Mouse (Mus musculus): ENCODE measurements around the gene Dffa. TPM values are rescaled to one million over a fixed set of nuclear protein-coding genes. Genes with fewer than 3 reads are reported as not detected.
A peak's percentile ranks its signal among the peaks of the same experiment; 100 is the strongest.

The Dffa gene
- polyA plus RNA-seq, 1 experiment from 2014 or later: 33.6 TPM

GRCm38 (mm10) chr4:149150721-149151120, 46.8 kb downstream of the Dffa start:
- Histone ChIP-seq H3K27me3 (no peaks in the 10 kb centered on the region), H3K9me3 (no peaks in the 10 kb centered on the region), H3K27ac (no peak overlapping the region), H3K4me1 (peaks cover 17% of the 10 kb centered on the region; the same call in 1 of the 2 replicates), H3K4me2 (no peak overlapping the region), H3K9ac (no peak overlapping the region), H3K36me3 (peaks cover 62% of the 10 kb centered on the region), H3K4me3 (no peak overlapping the region)
- no peak for ATAC-seq (ENCODE audit: borderline replicate concordance, extremely low read depth, low FRiP score, low TSS enrichment)
- 89% methylated on average over 11 of the region's 11 CpGs for WGBS

GRCm38 (mm10) chr4:149154859-149155258, 50.9 kb downstream of the Dffa start:
- peaks cover 90% of the 10 kb centered on the region for H3K36me3 ChIP-seq
- no peak for ATAC-seq (ENCODE audit: borderline replicate concordance, extremely low read depth, low FRiP score, low TSS enrichment)
- WGBS: 97% methylated on average over 7 of the region's 7 CpGs
- H3K27ac ChIP-seq: no peak overlapping the region
- no peak overlapping the region for H3K4me3 ChIP-seq
- H3K4me1 ChIP-seq: no peaks in the 10 kb centered on the region
- H3K4me2 ChIP-seq: no peak overlapping the region
- no peak overlapping the region for H3K9ac ChIP-seq
- no peaks in the 10 kb centered on the region for H3K27me3 ChIP-seq
- no peaks in the 10 kb centered on the region for H3K9me3 ChIP-seq

GRCm38 (mm10) chr4:149155711-149156110, 51.8 kb downstream of the Dffa start:
- no peak overlapping the region for H3K9ac ChIP-seq
- H3K27ac ChIP-seq: no peak overlapping the region
- H3K36me3 ChIP-seq: peaks cover 91% of the 10 kb centered on the region
- no peak overlapping the region for H3K4me3 ChIP-seq
- WGBS: 93% methylated on average over 6 of the region's 6 CpGs
- H3K4me1 ChIP-seq: no peaks in the 10 kb centered on the region
- H3K27me3 ChIP-seq: no peaks in the 10 kb centered on the region
- no peak; the same call in 1 of the 2 replicates for ATAC-seq (ENCODE audit: borderline replicate concordance, extremely low read depth, low FRiP score, low TSS enrichment)
- no peaks in the 10 kb centered on the region for H3K9me3 ChIP-seq
- no peak overlapping the region for H3K4me2 ChIP-seq

GRCm38 (mm10) chr4:149157415-149157973, 53.5 kb downstream of the Dffa start:
- no peak overlapping the region for H3K27ac ChIP-seq
- H3K4me3 ChIP-seq: no peak overlapping the region
- H3K9ac ChIP-seq: no peak overlapping the region
- H3K36me3 ChIP-seq: peaks cover 88% of the 10 kb centered on the region
- no peak for ATAC-seq (ENCODE audit: borderline replicate concordance, extremely low read depth, low FRiP score, low TSS enrichment)
- no peak overlapping the region for H3K4me2 ChIP-seq
- H3K9me3 ChIP-seq: no peaks in the 10 kb centered on the region
- 88% methylated on average over 8 of the region's 8 CpGs for WGBS
- H3K27me3 ChIP-seq: no peaks in the 10 kb centered on the region
- no peaks in the 10 kb centered on the region for H3K4me1 ChIP-seq

GRCm38 (mm10) chr4:149159203-149159602, 55.3 kb downstream of the Dffa start:
- Histone ChIP-seq H3K27me3 (no peaks in the 10 kb centered on the region), H3K4me3 (no peak overlapping the region), H3K4me2 (no peak overlapping the region), H3K9ac (no peak overlapping the region), H3K4me1 (no peaks in the 10 kb centered on the region), H3K36me3 (peaks cover 83% of the 10 kb centered on the region), H3K9me3 (no peaks in the 10 kb centered on the region), H3K27ac (no peak overlapping the region)
- ATAC-seq (ENCODE audit: borderline replicate concordance, extremely low read depth, low FRiP score, low TSS enrichment): no peak
- WGBS: 83% methylated on average over 2 of the region's 2 CpGs

- ATAC-seq (ENCODE audit: borderline replicate concordance, extremely low read depth, low FRiP score, low TSS enrichment): no peak
- Histone ChIP-seq H3K4me2 (no peak overlapping the region), H3K36me3 (peaks cover 81% of the 10 kb centered on the region), H3K4me1 (no peaks in the 10 kb centered on the region), H3K9me3 (no peaks in the 10 kb centered on the region), H3K27ac (no peak overlapping the region), H3K9ac (no peak overlapping the region), H3K4me3 (no peak overlapping the region), H3K27me3 (no peaks in the 10 kb centered on the region)
- 86% methylated on average over 13 of the region's 13 CpGs for WGBS
These were observed 55.9 kb downstream of the Dffa start for GRCm38 (mm10) chr4:149159891-149160290.

GRCm38 (mm10) chr4:149161166-149161565, 57.2 kb downstream of the Dffa start:
- no peak for ATAC-seq (ENCODE audit: borderline replicate concordance, extremely low read depth, low FRiP score, low TSS enrichment)
- Histone ChIP-seq H3K27me3 (no peaks in the 10 kb centered on the region), H3K4me3 (no peak overlapping the region), H3K4me2 (no peak overlapping the region), H3K9ac (no peak overlapping the region), H3K4me1 (peaks cover 9% of the 10 kb centered on the region; the same call in 1 of the 2 replicates), H3K9me3 (no peaks in the 10 kb centered on the region), H3K27ac (no peak overlapping the region), H3K36me3 (peaks cover 69% of the 10 kb centered on the region)
- WGBS: 89% methylated on average over 6 of the region's 6 CpGs

GRCm38 (mm10) chr4:149163196-149163595, 59.2 kb downstream of the Dffa start:
- H3K4me1 ChIP-seq: peaks cover 9% of the 10 kb centered on the region; the same call in 1 of the 2 replicates
- H3K4me3 ChIP-seq: no peak overlapping the region
- no peak for ATAC-seq (ENCODE audit: borderline replicate concordance, extremely low read depth, low FRiP score, low TSS enrichment)
- H3K27ac ChIP-seq: no peak overlapping the region
- no peaks in the 10 kb centered on the region for H3K9me3 ChIP-seq
- 72% methylated on average over 1 of the region's 1 CpGs for WGBS
- H3K9ac ChIP-seq: no peak overlapping the region
- no peak overlapping the region for H3K4me2 ChIP-seq
- H3K36me3 ChIP-seq: peaks cover 49% of the 10 kb centered on the region
- H3K27me3 ChIP-seq: no peaks in the 10 kb centered on the region

- Histone ChIP-seq H3K27me3 (no peaks in the 10 kb centered on the region), H3K27ac (no peak overlapping the region), H3K9me3 (no peaks in the 10 kb centered on the region), H3K4me1 (peaks cover 9% of the 10 kb centered on the region; the same call in 1 of the 2 replicates), H3K9ac (no peak overlapping the region), H3K4me2 (no peak overlapping the region), H3K4me3 (no peak overlapping the region), H3K36me3 (peaks cover 45% of the 10 kb centered on the region)
- no peak for ATAC-seq (ENCODE audit: borderline replicate concordance, extremely low read depth, low FRiP score, low TSS enrichment)
- WGBS: 52% methylated on average over 5 of the region's 5 CpGs
These were observed 60.2 kb downstream of the Dffa start for GRCm38 (mm10) chr4:149164150-149164549.

- Histone ChIP-seq H3K36me3 (peaks cover 23% of the 10 kb centered on the region), H3K27me3 (no peaks in the 10 kb centered on the region), H3K9ac (peak within 1 kb of the TSS; percentile 82), H3K27ac (peak within 1 kb of the TSS; percentile 70), H3K9me3 (no peaks in the 10 kb centered on the region), H3K4me2 (peak within 1 kb of the TSS; percentile 91), H3K4me1 (peaks cover 9% of the 10 kb centered on the region), H3K4me3 (peak within 1 kb of the TSS; percentile 72)
- peak; percentile 99 for ATAC-seq (ENCODE audit: borderline replicate concordance, extremely low read depth, low FRiP score, low TSS enrichment)
- under 1% methylated on average over 59 of the region's 59 CpGs for WGBS
These were observed 62.4 kb downstream of the Dffa start, which contains the start of gene Pgd for GRCm38 (mm10) chr4:149166215-149166946. Pgd (minus strand) TSS chr4:149166771.

- Histone ChIP-seq H3K4me2 (peak overlapping the region; percentile 91), H3K9ac (peak overlapping the region; percentile 50), H3K4me1 (peaks cover 15% of the 10 kb centered on the region), H3K36me3 (peaks cover 18% of the 10 kb centered on the region), H3K27me3 (no peaks in the 10 kb centered on the region), H3K4me3 (peak overlapping the region; percentile 72), H3K27ac (peak overlapping the region; percentile 70), H3K9me3 (no peaks in the 10 kb centered on the region)
- peak; percentile 52 for ATAC-seq (ENCODE audit: borderline replicate concordance, extremely low read depth, low FRiP score, low TSS enrichment)
- 1% methylated on average over 27 of the region's 27 CpGs for WGBS
These were observed 63.1 kb downstream of the Dffa start for GRCm38 (mm10) chr4:149166957-149167611.

GRCm38 (mm10) chr4:149168016-149168415, 64.1 kb downstream of the Dffa start:
- H3K4me2 ChIP-seq: peak overlapping the region; percentile 91; the same call in 1 of the 2 replicates
- H3K9me3 ChIP-seq: no peaks in the 10 kb centered on the region
- 36% methylated on average over 2 of the region's 2 CpGs for WGBS
- no peak overlapping the region for H3K9ac ChIP-seq
- no peak overlapping the region for H3K27ac ChIP-seq
- peaks cover 22% of the 10 kb centered on the region for H3K4me1 ChIP-seq
- ATAC-seq (ENCODE audit: borderline replicate concordance, extremely low read depth, low FRiP score, low TSS enrichment): no peak
- peaks cover 11% of the 10 kb centered on the region for H3K36me3 ChIP-seq
- no peak overlapping the region for H3K4me3 ChIP-seq
- no peaks in the 10 kb centered on the region for H3K27me3 ChIP-seq
